Mouse (Mus musculus) hindbrain, embryonic 10.5 days (tissue): ENCODE data around the gene Gpx1. TPM values are rescaled to one million over a fixed set of nuclear protein-coding genes. Genes with fewer than 3 reads are reported as not detected.
"Not testable (repeated sequence)": the region's sequence is repeated elsewhere in the genome, so short reads cannot be mapped to it uniquely, and the experiment has no call there.

ENCODE experiments used
- DNase-seq: peaks from one replicate; pipeline ENCODE4 v3.0.0-alpha.2; 2017; ENCODE audit warnings: low spot score
- H3K27ac ChIP-seq: fragments of 300-500 bp; sonication (generic); 2 replicates; pipeline ENCODE4 v1.5.1; 2016; ENCODE audit warnings: mild to moderate bottlenecking, moderate library complexity
- H3K27me3 ChIP-seq: fragments of 300-500 bp; sonication (generic); 2 replicates; pipeline ENCODE4 v1.6.1; 2016; ENCODE audit warnings: mild to moderate bottlenecking; ENCODE audit not compliant: poor library complexity, insufficient read depth, severe bottlenecking
- H3K36me3 ChIP-seq: fragments of 300-500 bp; sonication (generic); 2 replicates; pipeline ENCODE4 v1.6.1; 2016; ENCODE audit warnings: mild to moderate bottlenecking, moderate library complexity
- H3K4me1 ChIP-seq: fragments of 300-500 bp; sonication (generic); replicated peaks from 2 replicates; pipeline ENCODE4 v1.6.1; 2016; ENCODE audit warnings: mild to moderate bottlenecking
- H3K4me3 ChIP-seq: fragments of 300-500 bp; sonication (generic); 2 replicates; pipeline ENCODE4 v1.5.1; 2016; ENCODE audit warnings: mild to moderate bottlenecking, moderate library complexity
- H3K9me3 ChIP-seq: fragments of 300-500 bp; sonication (generic); 2 replicates; pipeline ENCODE4 v1.6.1; 2016; ENCODE audit warnings: mild to moderate bottlenecking, moderate library complexity
- WGBS: fragments of 180-500 bp; shearing (Covaris S2); methylation state at CpG from one replicate; pipeline ENCODE4 v1.1.7; 2016; 5-methylcytosine and 5-hydroxymethylcytosine counted together
- polyA plus RNA-seq: library from polyadenylated mRNA; unstranded; fragments of >200 nt; fragmentation: Nextera tagmentation; extraction: Ambion mirVana; gene quantifications from 2 replicates; pipeline ENCODE4 v1.2.1, GENCODE M21; 2016

Gpx1 gene
- polyA plus RNA-seq, 1 experiment from 2014 or later, result 892 TPM

DNA sequence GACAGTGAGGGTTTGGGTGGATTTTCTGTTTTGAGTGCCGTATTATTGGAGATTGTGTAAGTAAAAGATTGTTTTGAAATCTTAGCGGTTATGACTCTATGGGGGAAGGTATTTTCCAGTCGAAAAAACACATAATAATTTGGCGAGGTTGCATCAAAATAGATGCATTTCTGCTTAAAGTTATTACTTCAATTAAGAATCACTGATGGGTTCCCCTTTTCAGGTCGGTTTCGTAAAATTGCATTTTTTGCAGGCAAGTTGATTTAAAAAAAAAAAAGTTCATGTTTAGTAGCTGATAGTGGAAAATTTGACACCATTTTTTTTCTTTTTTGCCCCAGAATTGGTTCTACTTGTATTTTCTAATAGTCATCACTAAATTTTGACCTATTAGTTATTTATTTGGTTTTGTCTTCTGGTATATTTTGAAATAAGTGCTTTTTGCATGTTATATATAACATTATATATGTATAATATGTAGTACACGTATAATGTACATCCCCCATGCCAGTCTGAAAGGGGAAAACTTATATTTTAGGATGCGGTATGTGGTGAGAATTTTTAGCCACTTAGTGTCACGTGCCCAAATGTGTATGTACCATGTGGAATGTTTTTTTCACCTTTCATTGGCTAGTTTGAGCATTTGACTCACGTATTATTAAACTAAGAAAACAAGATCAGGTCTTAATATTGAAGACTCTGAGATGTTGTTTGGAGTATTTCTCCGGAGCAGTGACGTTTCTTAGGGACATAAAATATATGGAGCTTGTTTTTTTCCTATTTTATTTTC, 31.5 kb upstream of the Gpx1 start:
- no peaks in the 10 kb centered on the region for H3K27me3 ChIP-seq
- DNase-seq, result no peak

GRCm38 (mm10) chr9:108308141-108308540, 30.6 kb upstream of the Gpx1 start:
- no peak for DNase-seq
- 73% methylated on average over 2 of the region's 2 CpGs for WGBS
- peak overlapping the region; percentile 93 for H3K4me3 ChIP-seq
- no peak overlapping the region for H3K27ac ChIP-seq
- no peaks in the 10 kb centered on the region for H3K9me3 ChIP-seq
- H3K27me3 ChIP-seq, result no peaks in the 10 kb centered on the region
- peaks cover 35% of the 10 kb centered on the region for H3K4me1 ChIP-seq
- H3K36me3 ChIP-seq, result peaks cover 13% of the 10 kb centered on the region

More for the DNA sequence above, 31.5 kb upstream of the Gpx1 start:
- Histone ChIP-seq H3K27ac (peak overlapping the region; percentile 99), H3K9me3 (no peaks in the 10 kb centered on the region), H3K36me3 (peaks cover 22% of the 10 kb centered on the region), H3K4me3 (peak overlapping the region; percentile 93), H3K4me1 (peaks cover 35% of the 10 kb centered on the region)
- WGBS, result 29% methylated on average over 12 of the region's 12 CpGs

- no peaks in the 10 kb centered on the region for H3K27me3 ChIP-seq
- no peak overlapping the region for H3K27ac ChIP-seq
- H3K9me3 ChIP-seq, result no peaks in the 10 kb centered on the region
- no peak overlapping the region for H3K4me3 ChIP-seq
- H3K36me3 ChIP-seq, result peaks cover 79% of the 10 kb centered on the region
- no peak for DNase-seq
- H3K4me1 ChIP-seq, result no peaks in the 10 kb centered on the region
- 96% methylated on average over 3 of the region's 3 CpGs for WGBS
These were observed 21.1 kb upstream of the Gpx1 start for GRCm38 (mm10) chr9:108317572-108317971.

DNA sequence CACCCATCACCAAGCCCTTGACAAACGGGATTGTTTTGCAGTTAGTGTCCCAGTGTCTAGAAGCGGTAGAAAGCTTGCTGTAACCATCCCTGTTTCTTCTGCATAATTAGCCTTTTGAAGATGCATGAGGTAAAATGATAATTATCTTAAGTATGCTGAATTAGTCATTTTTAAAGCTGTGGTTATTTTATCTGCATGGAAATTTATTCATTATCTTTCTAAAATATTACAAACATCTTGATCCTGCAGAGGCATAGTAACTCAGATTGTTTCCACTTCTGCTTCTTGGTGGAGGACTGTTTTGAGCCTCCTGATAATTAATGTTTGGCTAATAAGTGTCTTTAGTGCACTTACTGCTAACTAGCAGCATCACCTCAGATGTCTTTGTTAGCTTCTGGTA, 20.2 kb upstream of the Gpx1 start:
- peaks cover 87% of the 10 kb centered on the region for H3K36me3 ChIP-seq
- no peak for DNase-seq
- no peaks in the 10 kb centered on the region for H3K27me3 ChIP-seq
- no peaks in the 10 kb centered on the region for H3K4me1 ChIP-seq
- WGBS, result 89% methylated on average over 2 of the region's 2 CpGs
- H3K4me3 ChIP-seq, result no peak overlapping the region
- no peak overlapping the region for H3K27ac ChIP-seq
- H3K9me3 ChIP-seq, result no peaks in the 10 kb centered on the region

DNA sequence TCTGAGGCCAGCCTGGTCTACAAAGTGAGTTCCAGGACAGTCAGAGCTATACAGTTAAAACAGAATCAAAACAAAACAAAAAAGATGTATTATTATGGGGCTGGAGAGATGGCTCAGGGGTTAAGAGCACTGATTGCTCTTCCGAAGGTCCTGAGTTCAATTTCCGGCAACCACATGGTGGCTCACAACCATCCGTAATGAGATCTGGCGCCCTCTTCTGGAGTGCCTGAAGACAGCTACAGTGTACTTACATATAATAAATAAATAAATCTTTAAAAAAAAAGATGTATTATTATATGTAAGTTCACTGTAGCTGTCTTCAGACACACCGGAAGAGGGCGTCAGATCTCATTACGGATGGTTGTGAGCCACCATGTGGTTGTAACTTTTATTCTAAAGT, 16.6 kb upstream of the Gpx1 start:
- peaks cover 83% of the 10 kb centered on the region for H3K36me3 ChIP-seq
- not testable (repeated sequence) for DNase-seq, H3K9me3 ChIP-seq, H3K27me3 ChIP-seq, H3K4me3 ChIP-seq, H3K4me1 ChIP-seq, H3K27ac ChIP-seq
- WGBS, result 86% methylated on average over 7 of the region's 7 CpGs

DNA sequence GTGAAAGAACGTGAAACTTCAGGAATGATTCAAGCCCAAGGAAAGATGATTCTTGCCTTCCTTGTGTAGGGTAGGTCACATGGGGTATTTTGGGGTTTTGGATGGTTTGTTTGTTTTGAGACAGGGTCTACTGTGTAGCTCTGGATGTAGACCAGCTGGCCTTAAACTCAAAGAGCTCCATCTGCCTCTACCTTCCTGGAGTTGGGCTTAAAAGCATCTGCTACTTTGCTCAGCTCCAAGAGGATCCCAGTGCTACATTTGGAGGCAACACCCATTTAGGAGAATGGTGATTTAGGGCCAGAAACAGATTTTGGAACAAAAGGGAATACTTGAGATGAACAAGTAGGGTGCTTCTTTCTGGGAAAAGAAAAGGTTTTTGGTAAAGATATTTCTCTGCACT, 13.9 kb upstream of the Gpx1 start:
- no peaks in the 10 kb centered on the region for H3K9me3 ChIP-seq
- H3K27ac ChIP-seq, result no peak overlapping the region
- no peak for DNase-seq
- 94% methylated on average over 1 of the region's 1 CpGs for WGBS
- H3K27me3 ChIP-seq, result no peaks in the 10 kb centered on the region
- H3K4me1 ChIP-seq, result no peaks in the 10 kb centered on the region
- H3K36me3 ChIP-seq, result peaks cover 88% of the 10 kb centered on the region
- H3K4me3 ChIP-seq, result no peak overlapping the region

DNA sequence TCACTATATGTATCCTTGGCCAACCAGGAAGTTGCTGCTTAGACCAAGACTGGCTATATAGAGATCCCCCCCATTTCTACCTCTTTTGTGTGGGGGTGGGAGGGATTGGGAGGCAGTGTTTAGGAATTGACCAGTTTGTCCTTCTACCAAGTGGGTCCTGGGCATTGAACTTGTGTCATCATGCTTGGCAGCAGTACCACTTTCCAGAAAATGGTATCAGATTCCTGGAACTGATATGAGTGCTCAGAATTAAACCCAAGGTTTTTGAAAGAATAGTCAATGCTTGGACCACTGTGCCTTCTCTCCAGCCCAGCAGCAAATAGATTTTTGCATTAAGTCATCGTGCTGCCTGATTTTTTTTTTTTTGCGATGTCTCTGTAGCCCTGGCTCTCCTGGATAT, 12.9 kb upstream of the Gpx1 start:
- Histone ChIP-seq H3K27ac (no peak overlapping the region), H3K4me3 (no peak overlapping the region), H3K9me3 (no peaks in the 10 kb centered on the region), H3K27me3 (no peaks in the 10 kb centered on the region), H3K4me1 (no peaks in the 10 kb centered on the region), H3K36me3 (peaks cover 88% of the 10 kb centered on the region)
- no peak for DNase-seq
- 96% methylated on average over 2 of the region's 2 CpGs for WGBS

- DNase-seq, result no peak
- no peaks in the 10 kb centered on the region for H3K27me3 ChIP-seq
- H3K4me3 ChIP-seq, result peak overlapping the region; percentile 86
- no peaks in the 10 kb centered on the region for H3K9me3 ChIP-seq
- peaks cover 56% of the 10 kb centered on the region for H3K36me3 ChIP-seq
- 69% methylated on average over 10 of the region's 10 CpGs for WGBS
- peak overlapping the region; percentile 94 for H3K27ac ChIP-seq
- H3K4me1 ChIP-seq, result peaks cover 30% of the 10 kb centered on the region
These were observed 704 bp upstream of the Gpx1 start for GRCm38 (mm10) chr9:108337848-108338550.

DNA sequence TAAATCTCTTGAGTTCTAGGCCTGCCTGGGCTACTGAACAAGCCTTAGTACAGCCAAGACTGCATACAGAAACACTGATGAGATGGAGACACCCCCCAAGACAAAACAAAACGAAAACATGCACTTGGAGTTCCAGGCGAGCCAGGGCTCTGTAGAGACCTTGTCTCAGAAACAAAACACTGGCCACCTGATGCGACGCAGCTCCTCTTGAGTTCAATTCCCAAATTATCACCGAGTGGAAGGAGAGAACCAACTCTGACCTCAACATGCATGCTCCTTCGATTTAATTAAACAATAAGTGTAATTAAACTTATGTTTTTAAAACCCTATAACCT, 185 bp upstream of the Gpx1 start:
- DNase-seq, result peak; percentile 24
- H3K27me3 ChIP-seq, result no peaks in the 10 kb centered on the region
- peaks cover 51% of the 10 kb centered on the region for H3K36me3 ChIP-seq
- peak overlapping the region; percentile 94 for H3K27ac ChIP-seq
- peaks cover 30% of the 10 kb centered on the region for H3K4me1 ChIP-seq
- WGBS, result 34% methylated on average over 6 of the region's 6 CpGs
- no peaks in the 10 kb centered on the region for H3K9me3 ChIP-seq
- H3K4me3 ChIP-seq, result peak overlapping the region; percentile 86

DNA sequence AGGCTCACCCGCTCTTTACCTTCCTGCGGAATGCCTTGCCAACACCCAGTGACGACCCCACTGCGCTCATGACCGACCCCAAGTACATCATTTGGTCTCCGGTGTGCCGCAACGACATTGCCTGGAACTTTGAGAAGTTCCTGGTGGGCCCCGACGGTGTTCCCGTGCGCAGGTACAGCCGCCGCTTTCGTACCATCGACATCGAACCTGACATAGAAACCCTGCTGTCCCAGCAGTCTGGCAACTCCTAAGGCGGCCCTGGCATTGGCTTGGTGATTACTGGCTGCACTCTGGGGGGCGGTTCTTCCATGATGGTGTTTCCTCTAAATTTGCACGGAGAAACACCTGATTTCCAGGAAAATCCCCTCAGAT, 1.2 kb downstream of the Gpx1 start:
- H3K27me3 ChIP-seq, result no peaks in the 10 kb centered on the region
- WGBS, result 20% methylated on average over 20 of the region's 20 CpGs
- no peaks in the 10 kb centered on the region for H3K9me3 ChIP-seq
- H3K4me3 ChIP-seq, result peak overlapping the region; percentile 86
- peak overlapping the region; percentile 94 for H3K27ac ChIP-seq
- no peak for DNase-seq
- H3K4me1 ChIP-seq, result peaks cover 30% of the 10 kb centered on the region
- H3K36me3 ChIP-seq, result peaks cover 37% of the 10 kb centered on the region

- Histone ChIP-seq H3K36me3 (peaks cover 31% of the 10 kb centered on the region), H3K4me3 (peak overlapping the region; percentile 86), H3K27ac (peak overlapping the region; percentile 94), H3K9me3 (no peaks in the 10 kb centered on the region), H3K27me3 (no peaks in the 10 kb centered on the region), H3K4me1 (peaks cover 30% of the 10 kb centered on the region)
- 66% methylated on average over 10 of the region's 10 CpGs for WGBS
- no peak for DNase-seq
These were observed 1.8 kb downstream of the Gpx1 start for GRCm38 (mm10) chr9:108340258-108341138.

- H3K4me3 ChIP-seq, result no peak overlapping the region
- H3K27me3 ChIP-seq, result no peaks in the 10 kb centered on the region
- peaks cover 25% of the 10 kb centered on the region for H3K36me3 ChIP-seq
- H3K27ac ChIP-seq, result 0 out of 2 replicates have a peak overlapping the region, but pooled peaks have one; percentile 30
- H3K9me3 ChIP-seq, result no peaks in the 10 kb centered on the region
- 92% methylated on average over 5 of the region's 5 CpGs for WGBS
- H3K4me1 ChIP-seq, result peaks cover 30% of the 10 kb centered on the region
- DNase-seq, result no peak
These were observed 2.4 kb downstream of the Gpx1 start for GRCm38 (mm10) chr9:108341139-108341475.

DNA sequence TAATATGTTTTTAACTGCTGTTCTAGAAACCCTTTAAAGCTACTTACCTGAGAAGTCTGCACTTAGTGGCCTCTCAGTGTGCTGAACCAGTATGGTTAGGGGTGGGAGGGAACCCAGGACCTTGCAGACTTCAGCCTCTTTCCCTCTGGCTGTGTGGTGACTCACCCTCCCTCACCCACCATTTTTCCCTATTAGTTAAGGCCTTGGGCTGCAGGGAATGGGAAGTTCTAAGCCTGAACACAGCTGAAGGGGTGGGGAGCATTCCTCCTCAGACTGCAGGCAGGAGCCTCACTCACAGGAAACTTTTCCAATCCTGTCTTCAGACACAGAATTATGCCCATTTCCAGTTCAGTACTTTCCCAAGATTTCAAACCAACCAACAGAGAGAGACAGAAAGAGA, 3.1 kb downstream of the Gpx1 start:
- H3K4me1 ChIP-seq, result peaks cover 33% of the 10 kb centered on the region
- no peaks in the 10 kb centered on the region for H3K27me3 ChIP-seq
- DNase-seq, result no peak
- peaks cover 19% of the 10 kb centered on the region for H3K36me3 ChIP-seq
- H3K9me3 ChIP-seq, result no peaks in the 10 kb centered on the region
- H3K4me3 ChIP-seq, result no peak overlapping the region
- peak overlapping the region; percentile 12; the same call in 1 of the 2 replicates for H3K27ac ChIP-seq
